Mouse (Mus musculus): ENCODE measurements around the gene Pdcd6. TPM values are rescaled to one million over a fixed set of nuclear protein-coding genes. Genes with fewer than 3 reads are reported as not detected.

Gene Pdcd6
- total and polyA plus RNA-seq, 2 experiments from 2014 or later: 96.1 to 141 TPM

- Histone ChIP-seq H3K4me3 (ENCODE audit: low read length) (peak within 1 kb of the TSS; percentile 30), H3K27ac (no peak within 1 kb of the TSS), H3K9me3 (ENCODE audit: low read length) (no peaks in the 10 kb centered on the region), H3K36me3 (ENCODE audit: insufficient read depth, low read length) (no peaks in the 10 kb centered on the region), H3K4me2 (ENCODE audit: low read depth, low read length) (peak within 1 kb of the TSS; percentile 62), H3K9ac (replicated peaks; ENCODE audit: low read length) (0 out of 2 replicates have a peak within 1 kb of the TSS, but pooled peaks have one; percentile 18), H3K4me1 (ENCODE audit: insufficient read depth, low read length) (no peaks in the 10 kb centered on the region), H3K27me3 (ENCODE audit: insufficient read depth, low read length) (no peaks in the 10 kb centered on the region)
- DNase-seq (ENCODE audit: low spot score) (peak; percentile 44), ATAC-seq (peak; percentile 45; the same call in 1 of the 2 replicates)
- under 1% methylated on average over 27 of the region's 27 CpGs for WGBS
- peak; percentile 56 for TF ChIP-seq CTCF (IDR thresholded peaks at IDR 0.05; ENCODE audit: low read depth)
Observed at GRCm38 (mm10) chr13:74292167-74292566, 25.2 kb downstream of the Pdcd6 start, which contains the start of gene Ahrr. TSS of gene Ahrr (minus strand) at chr13:74292331.

GRCm38 (mm10) chr13:74289646-74290045 is 27.7 kb downstream of the Pdcd6 start:
- H3K4me2 ChIP-seq (ENCODE audit: low read depth, low read length): no peak overlapping the region
- no peak overlapping the region for H3K4me3 ChIP-seq (ENCODE audit: low read length)
- ATAC-seq (no peak), DNase-seq (ENCODE audit: low spot score) (no peak)
- H3K4me1 ChIP-seq (ENCODE audit: insufficient read depth, low read length): no peaks in the 10 kb centered on the region
- no peak overlapping the region for H3K9ac ChIP-seq (replicated peaks; ENCODE audit: low read length)
- TF ChIP-seq CTCF (IDR thresholded peaks at IDR 0.05; ENCODE audit: low read depth): no peak
- no peak overlapping the region for H3K27ac ChIP-seq
- no peaks in the 10 kb centered on the region for H3K9me3 ChIP-seq (ENCODE audit: low read length)
- H3K27me3 ChIP-seq (ENCODE audit: insufficient read depth, low read length): no peaks in the 10 kb centered on the region
- H3K36me3 ChIP-seq (ENCODE audit: insufficient read depth, low read length): no peaks in the 10 kb centered on the region
- WGBS: 85% methylated on average over 5 of the region's 5 CpGs

- Histone ChIP-seq H3K4me1 (ENCODE audit: insufficient read depth, low read length) (no peaks in the 10 kb centered on the region), H3K9ac (replicated peaks; ENCODE audit: low read length) (no peak overlapping the region), H3K4me3 (ENCODE audit: low read length) (no peak overlapping the region), H3K27ac (no peak overlapping the region), H3K27me3 (ENCODE audit: insufficient read depth, low read length) (no peaks in the 10 kb centered on the region), H3K4me2 (ENCODE audit: low read depth, low read length) (no peak overlapping the region), H3K36me3 (ENCODE audit: insufficient read depth, low read length) (no peaks in the 10 kb centered on the region), H3K9me3 (ENCODE audit: low read length) (no peaks in the 10 kb centered on the region)
- DNase-seq (ENCODE audit: low spot score): no peak
- no peak for TF ChIP-seq CTCF (IDR thresholded peaks at IDR 0.05; ENCODE audit: low read depth)
- ATAC-seq: no peak
- 80% methylated on average over 2 of the region's 2 CpGs for WGBS
Observed at GRCm38 (mm10) chr13:74282299-74282698, 35.1 kb downstream of the Pdcd6 start.

- DNase-seq (ENCODE audit: low spot score): no peak
- no peaks in the 10 kb centered on the region for H3K36me3 ChIP-seq (ENCODE audit: insufficient read depth, low read length)
- H3K27me3 ChIP-seq (ENCODE audit: insufficient read depth, low read length): no peaks in the 10 kb centered on the region
- ATAC-seq: no peak
- no peak overlapping the region for H3K27ac ChIP-seq
- H3K9me3 ChIP-seq (ENCODE audit: low read length): no peaks in the 10 kb centered on the region
- H3K4me2 ChIP-seq (ENCODE audit: low read depth, low read length): no peak overlapping the region
- TF ChIP-seq CTCF (IDR thresholded peaks at IDR 0.05; ENCODE audit: low read depth): no peak
- WGBS: 82% methylated on average over 4 of the region's 4 CpGs
- no peak overlapping the region for H3K9ac ChIP-seq (replicated peaks; ENCODE audit: low read length)
- no peaks in the 10 kb centered on the region for H3K4me1 ChIP-seq (ENCODE audit: insufficient read depth, low read length)
- H3K4me3 ChIP-seq (ENCODE audit: low read length): no peak overlapping the region
Observed at GRCm38 (mm10) chr13:74275726-74276125, 41.7 kb downstream of the Pdcd6 start.

GRCm38 (mm10) chr13:74260231-74260992 is 57.0 kb downstream of the Pdcd6 start:
- H3K4me3 ChIP-seq (ENCODE audit: low read length): peak overlapping the region; percentile 50
- peak; percentile 68 for TF ChIP-seq CTCF (IDR thresholded peaks at IDR 0.05; ENCODE audit: low read depth)
- no peaks in the 10 kb centered on the region for H3K9me3 ChIP-seq (ENCODE audit: low read length)
- ATAC-seq (peak; percentile 90), DNase-seq (ENCODE audit: low spot score) (peak; percentile 55)
- H3K36me3 ChIP-seq (ENCODE audit: insufficient read depth, low read length): no peaks in the 10 kb centered on the region
- 4% methylated on average over 10 of the region's 10 CpGs for WGBS
- peak overlapping the region; percentile 74 for H3K4me2 ChIP-seq (ENCODE audit: low read depth, low read length)
- peak overlapping the region; percentile 26; the same call in 1 of the 2 replicates for H3K27ac ChIP-seq
- no peaks in the 10 kb centered on the region for H3K27me3 ChIP-seq (ENCODE audit: insufficient read depth, low read length)
- peak overlapping the region; percentile 63 for H3K9ac ChIP-seq (replicated peaks; ENCODE audit: low read length)
- peaks cover 4% of the 10 kb centered on the region; the same call in 1 of the 2 replicates for H3K4me1 ChIP-seq (ENCODE audit: insufficient read depth, low read length)

- TF ChIP-seq CTCF (IDR thresholded peaks at IDR 0.05; ENCODE audit: low read depth): no peak
- peak overlapping the region; percentile 74 for H3K4me2 ChIP-seq (ENCODE audit: low read depth, low read length)
- H3K9me3 ChIP-seq (ENCODE audit: low read length): no peaks in the 10 kb centered on the region
- peaks cover 4% of the 10 kb centered on the region; the same call in 1 of the 2 replicates for H3K4me1 ChIP-seq (ENCODE audit: insufficient read depth, low read length)
- 4% methylated on average over 35 of the region's 35 CpGs for WGBS
- peak; percentile 59 for DNase-seq (ENCODE audit: low spot score)
- H3K27me3 ChIP-seq (ENCODE audit: insufficient read depth, low read length): no peaks in the 10 kb centered on the region
- peak overlapping the region; percentile 63 for H3K9ac ChIP-seq (replicated peaks; ENCODE audit: low read length)
- H3K4me3 ChIP-seq (ENCODE audit: low read length): peak overlapping the region; percentile 50
- ATAC-seq: peak; percentile 86
- H3K36me3 ChIP-seq (ENCODE audit: insufficient read depth, low read length): no peaks in the 10 kb centered on the region
- peak overlapping the region; percentile 26; the same call in 1 of the 2 replicates for H3K27ac ChIP-seq
Observed at GRCm38 (mm10) chr13:74259460-74260230, 57.7 kb downstream of the Pdcd6 start.

Other genes starting within 250 kb of the Pdcd6 start
- gene Slc9a3, start 196.1 kb downstream of the Pdcd6 start, total RNA-seq (2014; rRNA removed): 0.07 and 0.58 TPM in 2 replicates
- 0.39 and 1.1 TPM in 2 replicates for gene Slc9a3, start 196.1 kb downstream of the Pdcd6 start, polyA plus RNA-seq (2015; fragmentation: Nextera tagmentation; extraction: Ambion mirVana)
- 79.5 and 110 TPM in 2 replicates for gene Exoc3, start 108.8 kb downstream of the Pdcd6 start, total RNA-seq (2014; rRNA removed)
- gene Exoc3, start 108.8 kb downstream of the Pdcd6 start, polyA plus RNA-seq (2015; fragmentation: Nextera tagmentation; extraction: Ambion mirVana): 110 and 111 TPM in 2 replicates
- 0.99 and 3.3 TPM in 2 replicates for gene Ahrr, start 25.2 kb downstream of the Pdcd6 start, total RNA-seq (2014; rRNA removed)
- gene Ahrr, start 25.2 kb downstream of the Pdcd6 start, polyA plus RNA-seq (2015; fragmentation: Nextera tagmentation; extraction: Ambion mirVana): 0.45 and 0.54 TPM in 2 replicates
- gene Sdha, start 32.7 kb upstream of the Pdcd6 start, total RNA-seq (2014; rRNA removed): 84.2 and 91.5 TPM in 2 replicates
- gene Sdha, start 32.7 kb upstream of the Pdcd6 start, polyA plus RNA-seq (2015; fragmentation: Nextera tagmentation; extraction: Ambion mirVana): 219 and 228 TPM in 2 replicates
- 15.2 and 15.6 TPM in 2 replicates for gene Ccdc127, start 32.7 kb upstream of the Pdcd6 start, total RNA-seq (2014; rRNA removed)
- 41.0 and 47.3 TPM in 2 replicates for gene Ccdc127, start 32.7 kb upstream of the Pdcd6 start, polyA plus RNA-seq (2015; fragmentation: Nextera tagmentation; extraction: Ambion mirVana)
- 0.10 and 0.18 TPM in 2 replicates for gene Lrrc14b, start 46.4 kb upstream of the Pdcd6 start, total RNA-seq (2014; rRNA removed)
- gene Lrrc14b, start 46.4 kb upstream of the Pdcd6 start, polyA plus RNA-seq (2015; fragmentation: Nextera tagmentation; extraction: Ambion mirVana): not detected in 2 replicates
- gene Zfp72, start 73.3 kb upstream of the Pdcd6 start, total RNA-seq (2014; rRNA removed): 2.1 and 4.6 TPM in 2 replicates
- 3.9 and 4.6 TPM in 2 replicates for gene Zfp72, start 73.3 kb upstream of the Pdcd6 start, polyA plus RNA-seq (2015; fragmentation: Nextera tagmentation; extraction: Ambion mirVana)
- 54.3 and 73.1 TPM in 2 replicates for gene Ftl1-ps1, start 82.1 kb upstream of the Pdcd6 start, total RNA-seq (2014; rRNA removed)
- gene Ftl1-ps1, start 82.1 kb upstream of the Pdcd6 start, polyA plus RNA-seq (2015; fragmentation: Nextera tagmentation; extraction: Ambion mirVana): 83.3 and 86.3 TPM in 2 replicates
- gene Zfp825, start 176.4 kb upstream of the Pdcd6 start, total RNA-seq (2014; rRNA removed): 4.0 and 5.1 TPM in 2 replicates
- 11.4 and 12.7 TPM in 2 replicates for gene Zfp825, start 176.4 kb upstream of the Pdcd6 start, polyA plus RNA-seq (2015; fragmentation: Nextera tagmentation; extraction: Ambion mirVana)